Mouse (Mus musculus): Measurements from ENCODE around the gene 0610030E20Rik. TPM values are rescaled to one million over a fixed set of nuclear protein-coding genes. Genes with fewer than 3 reads are reported as not detected.

0610030E20Rik gene
- polyA plus RNA-seq, 1 experiment from 2014 or later = 23.9 TPM

GRCm38 (mm10) chr6:72364009-72364408 is 16.9 kb downstream of the 0610030E20Rik start:
- Histone ChIP-seq H3K9me3 (no peaks in the 10 kb centered on the region), H3K36me3 (peaks cover 18% of the 10 kb centered on the region), H3K4me1 (replicated peaks) (peaks cover 22% of the 10 kb centered on the region), H3K27ac (no peak overlapping the region), H3K27me3 (no peaks in the 10 kb centered on the region), H3K4me2 (replicated peaks) (no peak overlapping the region), H3K4me3 (replicated peaks) (no peak overlapping the region), H3K9ac (replicated peaks) (no peak overlapping the region)
- ATAC-seq = no peak
- WGBS = 49% methylated on average over 7 of the region's 7 CpGs

DNA sequence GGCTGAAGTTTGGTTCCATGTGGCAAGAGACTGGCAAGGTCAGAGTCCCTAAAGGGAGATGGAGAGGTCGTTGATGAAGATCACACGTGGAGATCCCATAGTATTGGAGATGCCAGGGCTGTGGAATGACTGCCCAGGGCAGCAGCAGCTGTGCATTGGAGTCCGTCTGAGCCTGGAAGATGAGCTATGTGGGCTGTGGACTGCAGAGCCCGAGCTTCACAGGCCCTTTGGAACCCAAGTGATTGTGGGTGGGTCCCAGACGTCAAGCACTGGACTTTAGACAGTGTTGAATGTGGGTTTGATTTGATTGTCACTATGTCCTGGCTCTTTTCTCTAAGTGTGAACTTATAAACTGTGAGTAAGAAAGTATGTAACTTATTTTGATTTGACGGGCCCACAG is 17.9 kb downstream of the 0610030E20Rik start:
- Histone ChIP-seq H3K4me2 (replicated peaks) (no peak overlapping the region), H3K4me3 (replicated peaks) (no peak overlapping the region), H3K36me3 (peaks cover 8% of the 10 kb centered on the region), H3K4me1 (replicated peaks) (peaks cover 22% of the 10 kb centered on the region), H3K9me3 (no peaks in the 10 kb centered on the region), H3K9ac (replicated peaks) (no peak overlapping the region), H3K27ac (no peak overlapping the region), H3K27me3 (no peaks in the 10 kb centered on the region)
- 70% methylated on average over 6 of the region's 6 CpGs for WGBS
- ATAC-seq = no peak

DNA sequence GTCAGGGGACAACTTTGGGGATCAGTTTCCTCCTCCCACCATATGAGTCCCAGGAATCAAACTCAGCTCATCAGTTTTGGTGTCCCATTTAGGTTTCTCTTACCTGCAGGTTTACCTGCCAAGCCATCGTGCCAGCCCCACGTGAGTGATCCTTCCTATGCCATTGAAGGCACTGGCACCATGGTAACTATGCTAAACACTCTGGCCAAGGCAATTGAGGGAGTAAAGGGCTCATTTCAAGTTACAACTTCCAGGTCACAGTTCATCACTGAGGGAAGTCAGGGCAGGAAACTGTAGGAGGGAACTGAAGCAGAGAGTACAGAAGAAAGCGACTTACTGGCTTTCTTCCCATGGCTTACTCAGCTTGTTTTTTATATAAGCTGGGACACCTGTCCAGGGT is 19.2 kb downstream of the 0610030E20Rik start:
- Histone ChIP-seq H3K4me3 (replicated peaks) (no peak overlapping the region), H3K36me3 (no peaks in the 10 kb centered on the region), H3K9me3 (no peaks in the 10 kb centered on the region), H3K4me2 (replicated peaks) (no peak overlapping the region), H3K27ac (no peak overlapping the region), H3K9ac (replicated peaks) (no peak overlapping the region), H3K27me3 (no peaks in the 10 kb centered on the region; the same call in 1 of the 2 replicates), H3K4me1 (replicated peaks) (peaks cover 10% of the 10 kb centered on the region)
- WGBS = 79% methylated on average over 3 of the region's 3 CpGs
- no peak for ATAC-seq

DNA sequence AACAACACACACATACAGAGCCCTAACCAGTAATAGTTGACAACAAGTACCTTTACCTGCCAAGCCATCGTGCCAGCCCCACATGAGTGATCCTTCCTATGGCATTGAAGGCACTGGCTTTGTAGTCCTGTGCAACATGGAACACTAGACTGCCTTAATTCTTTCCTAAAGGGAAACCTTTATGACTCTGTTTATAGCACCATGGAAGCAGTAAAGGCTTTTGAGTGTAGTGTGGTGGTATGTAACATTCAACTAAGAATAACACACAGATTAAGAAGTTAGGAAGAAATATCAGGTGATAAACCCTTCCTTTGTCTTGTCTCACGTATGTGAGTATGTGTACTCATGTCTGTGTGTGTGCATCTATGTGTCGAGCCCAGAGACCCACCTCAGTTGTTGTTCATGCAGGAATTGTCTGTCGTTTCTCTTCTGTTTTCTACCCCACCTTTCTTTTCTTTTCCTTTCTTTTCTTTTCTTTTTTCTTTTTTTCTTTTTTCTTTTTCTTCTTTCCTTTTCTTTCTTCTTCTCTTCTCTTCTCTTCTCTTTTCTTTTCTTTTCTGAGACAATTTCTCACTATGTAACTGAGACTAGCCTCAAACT is 19.8 kb downstream of the 0610030E20Rik start, which contains the start of gene Rnf181:
Gene Rnf181, minus strand, starts transcription at position 113 of the 600 bp plus-strand sequence.
- H3K27me3 ChIP-seq = no peaks in the 10 kb centered on the region; the same call in 1 of the 2 replicates
- 74% methylated on average over 4 of the region's 4 CpGs for WGBS
- no peak for ATAC-seq
- no peaks in the 10 kb centered on the region for H3K9me3 ChIP-seq
- no peak within 1 kb of the TSS for H3K9ac ChIP-seq (replicated peaks)
- peaks cover 5% of the 10 kb centered on the region; the same call in 1 of the 2 replicates for H3K4me1 ChIP-seq (replicated peaks)
- H3K36me3 ChIP-seq = no peaks in the 10 kb centered on the region
- no peak within 1 kb of the TSS for H3K4me2 ChIP-seq (replicated peaks)
- no peak within 1 kb of the TSS for H3K4me3 ChIP-seq (replicated peaks)
- H3K27ac ChIP-seq = no peak within 1 kb of the TSS

DNA sequence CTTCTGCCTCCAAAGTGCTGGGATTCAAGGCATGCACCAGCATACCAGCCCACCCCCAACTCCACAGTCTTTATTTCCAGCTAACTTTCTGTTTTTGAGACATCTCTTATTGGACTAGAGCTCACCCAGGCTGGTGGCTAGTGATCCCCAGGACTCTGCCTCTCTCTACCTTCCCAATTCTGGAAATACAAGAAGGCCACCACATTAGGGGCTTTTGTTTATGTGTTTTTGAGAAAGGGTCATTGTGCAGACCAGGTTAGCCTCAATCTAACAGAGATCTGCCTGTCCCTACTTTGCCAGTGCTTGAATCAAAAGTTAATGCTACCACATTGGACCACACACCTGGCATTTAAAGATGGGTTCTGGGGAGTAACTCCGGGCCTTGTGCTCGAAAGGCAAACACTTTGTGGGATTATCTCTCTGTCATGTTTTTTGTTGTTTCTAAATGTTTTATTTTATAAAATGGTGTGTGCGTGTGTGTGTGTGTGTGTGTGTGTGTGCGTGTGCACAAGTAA is 20.4 kb downstream of the 0610030E20Rik start:
- no peak overlapping the region for H3K4me2 ChIP-seq (replicated peaks)
- no peak for ATAC-seq
- H3K27me3 ChIP-seq = no peaks in the 10 kb centered on the region; the same call in 1 of the 2 replicates
- no peak overlapping the region for H3K9ac ChIP-seq (replicated peaks)
- H3K4me3 ChIP-seq (replicated peaks) = no peak overlapping the region
- 73% methylated on average over 4 of the region's 4 CpGs for WGBS
- no peak overlapping the region for H3K27ac ChIP-seq
- no peaks in the 10 kb centered on the region for H3K9me3 ChIP-seq
- H3K4me1 ChIP-seq (replicated peaks) = peaks cover 5% of the 10 kb centered on the region; the same call in 1 of the 2 replicates
- H3K36me3 ChIP-seq = no peaks in the 10 kb centered on the region

DNA sequence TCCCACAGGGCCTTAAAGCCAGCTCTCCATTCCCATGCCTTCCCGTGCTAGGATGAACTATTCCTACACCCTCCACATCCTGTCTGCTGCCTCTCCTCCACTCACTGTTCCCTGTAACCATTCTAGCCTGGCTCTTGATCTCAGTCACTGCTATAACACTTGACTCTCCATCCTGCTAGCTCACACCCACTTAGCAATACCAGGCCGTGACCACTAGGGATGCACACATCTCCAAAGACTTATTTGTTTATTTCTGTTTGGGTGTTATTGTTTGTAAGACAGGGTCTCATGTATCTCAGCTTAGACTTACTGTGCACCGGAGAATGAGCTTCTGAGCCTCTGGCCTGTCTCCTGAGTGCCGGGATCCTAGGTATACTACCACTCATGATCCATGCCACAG is 22.4 kb downstream of the 0610030E20Rik start:
- Histone ChIP-seq H3K27me3 (no peaks in the 10 kb centered on the region; the same call in 1 of the 2 replicates), H3K4me2 (replicated peaks) (no peak overlapping the region), H3K4me1 (replicated peaks) (no peaks in the 10 kb centered on the region), H3K9me3 (no peaks in the 10 kb centered on the region), H3K9ac (replicated peaks) (no peak overlapping the region), H3K27ac (no peak overlapping the region), H3K36me3 (no peaks in the 10 kb centered on the region), H3K4me3 (replicated peaks) (no peak overlapping the region)
- 83% methylated on average over 4 of the region's 4 CpGs for WGBS
- no peak for ATAC-seq

- H3K4me3 ChIP-seq (replicated peaks) = no peak overlapping the region
- no peaks in the 10 kb centered on the region for H3K9me3 ChIP-seq
- no peak overlapping the region for H3K9ac ChIP-seq (replicated peaks)
- H3K27me3 ChIP-seq = no peaks in the 10 kb centered on the region; the same call in 1 of the 2 replicates
- WGBS = 85% methylated on average over 12 of the region's 12 CpGs
- no peak overlapping the region for H3K4me2 ChIP-seq (replicated peaks)
- no peaks in the 10 kb centered on the region for H3K36me3 ChIP-seq
- no peaks in the 10 kb centered on the region for H3K4me1 ChIP-seq (replicated peaks)
- no peak for ATAC-seq
- no peak overlapping the region for H3K27ac ChIP-seq
Observed at GRCm38 (mm10) chr6:72370091-72370490, 23.0 kb downstream of the 0610030E20Rik start.

GRCm38 (mm10) chr6:72371147-72371546 is 24.0 kb downstream of the 0610030E20Rik start:
- Histone ChIP-seq H3K27ac (no peak overlapping the region), H3K9ac (replicated peaks) (no peak overlapping the region)
- WGBS = 44% methylated on average over 5 of the region's 5 CpGs

DNA sequence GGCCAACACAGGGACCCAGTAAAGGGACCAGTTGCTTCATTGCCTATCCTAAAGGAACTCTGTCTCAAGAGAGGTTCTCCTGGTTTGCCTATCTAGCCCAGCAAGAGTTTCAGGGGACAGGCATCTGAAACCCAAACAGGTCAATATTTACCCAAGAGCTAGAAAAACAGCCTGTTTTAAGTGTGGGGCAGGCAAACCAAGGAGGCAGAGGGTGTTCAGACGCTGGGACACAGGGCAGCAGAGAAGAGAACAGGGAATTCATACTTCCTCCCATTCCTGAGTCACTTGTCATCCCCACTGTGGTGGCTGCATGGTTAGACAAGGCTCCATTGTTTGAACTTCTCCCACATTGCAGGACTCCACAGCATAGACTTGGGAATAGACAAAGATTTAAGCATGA is 24.5 kb downstream of the 0610030E20Rik start:
- no peaks in the 10 kb centered on the region for H3K9me3 ChIP-seq
- ATAC-seq = no peak
- 58% methylated on average over 1 of the region's 1 CpGs for WGBS
- H3K9ac ChIP-seq (replicated peaks) = no peak overlapping the region
- H3K4me2 ChIP-seq (replicated peaks) = no peak overlapping the region
- no peak overlapping the region for H3K4me3 ChIP-seq (replicated peaks)
- no peaks in the 10 kb centered on the region for H3K4me1 ChIP-seq (replicated peaks)
- H3K27me3 ChIP-seq = no peaks in the 10 kb centered on the region; the same call in 1 of the 2 replicates
- no peak overlapping the region for H3K27ac ChIP-seq
- no peaks in the 10 kb centered on the region for H3K36me3 ChIP-seq

More at GRCm38 (mm10) chr6:72371147-72371546, 24.0 kb downstream of the 0610030E20Rik start:
- ATAC-seq = no peak
- no peak overlapping the region for H3K4me3 ChIP-seq (replicated peaks)
- H3K27me3 ChIP-seq = no peaks in the 10 kb centered on the region; the same call in 1 of the 2 replicates
- no peaks in the 10 kb centered on the region for H3K36me3 ChIP-seq
- no peaks in the 10 kb centered on the region for H3K9me3 ChIP-seq
- no peak overlapping the region for H3K4me2 ChIP-seq (replicated peaks)
- no peaks in the 10 kb centered on the region for H3K4me1 ChIP-seq (replicated peaks)

DNA sequence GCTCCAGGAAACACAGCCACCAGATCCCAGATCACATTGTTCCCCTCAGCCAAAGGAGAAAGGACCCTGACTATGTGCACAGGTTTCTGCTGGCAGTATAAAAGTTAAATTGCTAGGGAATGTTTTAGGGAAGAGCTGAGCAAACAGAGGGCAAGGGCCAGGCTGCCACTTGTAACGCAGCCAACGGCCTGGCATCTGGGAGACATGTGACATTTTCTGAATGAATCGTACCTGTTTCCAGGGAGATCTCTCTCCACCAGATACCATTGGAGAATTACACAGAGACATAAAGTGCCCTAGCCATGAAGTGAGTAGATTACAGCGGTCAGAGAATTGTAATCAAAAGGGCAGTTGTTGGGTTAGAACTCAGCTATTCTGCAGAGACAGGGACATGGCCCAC is 26.1 kb downstream of the 0610030E20Rik start:
- 86% methylated on average over 4 of the region's 4 CpGs for WGBS
- Histone ChIP-seq H3K9me3 (no peaks in the 10 kb centered on the region), H3K4me3 (replicated peaks) (no peak overlapping the region), H3K9ac (replicated peaks) (no peak overlapping the region), H3K27ac (no peak overlapping the region), H3K4me2 (replicated peaks) (no peak overlapping the region), H3K4me1 (replicated peaks) (no peaks in the 10 kb centered on the region), H3K36me3 (no peaks in the 10 kb centered on the region), H3K27me3 (no peaks in the 10 kb centered on the region; the same call in 1 of the 2 replicates)
- no peak for ATAC-seq

DNA sequence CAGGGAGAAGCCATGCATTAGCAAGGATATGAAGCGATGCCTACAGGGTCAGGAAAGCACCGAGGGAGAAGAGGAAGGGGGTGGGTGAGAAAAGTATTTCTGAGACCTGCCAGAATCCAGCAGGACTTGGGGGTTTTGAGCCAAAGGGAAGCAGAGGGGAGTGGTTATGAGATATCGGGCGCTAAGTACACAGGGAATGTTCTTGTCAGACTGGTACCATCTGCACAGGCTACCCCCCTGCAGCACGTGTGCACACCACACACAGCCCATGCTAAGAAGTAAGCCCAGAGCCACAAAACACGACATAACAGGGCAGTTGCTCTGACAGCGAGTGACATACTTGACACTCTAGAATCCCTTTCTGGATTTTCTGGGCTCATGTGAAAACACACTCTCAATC is 27.1 kb downstream of the 0610030E20Rik start:
- H3K4me3 ChIP-seq (replicated peaks) = no peak overlapping the region
- H3K9ac ChIP-seq (replicated peaks) = no peak overlapping the region
- no peaks in the 10 kb centered on the region for H3K9me3 ChIP-seq
- no peaks in the 10 kb centered on the region for H3K36me3 ChIP-seq
- WGBS = 76% methylated on average over 7 of the region's 7 CpGs
- no peaks in the 10 kb centered on the region for H3K4me1 ChIP-seq (replicated peaks)
- H3K27me3 ChIP-seq = peaks cover 6% of the 10 kb centered on the region
- no peak for ATAC-seq
- H3K4me2 ChIP-seq (replicated peaks) = no peak overlapping the region
- H3K27ac ChIP-seq = no peak overlapping the region

GRCm38 (mm10) chr6:72374820-72375563 is 27.9 kb downstream of the 0610030E20Rik start:
- no peak for ATAC-seq
- H3K27ac ChIP-seq = no peak overlapping the region
- no peaks in the 10 kb centered on the region for H3K9me3 ChIP-seq
- WGBS = 85% methylated on average over 15 of the region's 15 CpGs
- peaks cover 14% of the 10 kb centered on the region for H3K27me3 ChIP-seq
- H3K36me3 ChIP-seq = no peaks in the 10 kb centered on the region
- no peak overlapping the region for H3K9ac ChIP-seq (replicated peaks)
- H3K4me2 ChIP-seq (replicated peaks) = no peak overlapping the region
- H3K4me1 ChIP-seq (replicated peaks) = no peaks in the 10 kb centered on the region
- no peak overlapping the region for H3K4me3 ChIP-seq (replicated peaks)
